Mouse (Mus musculus): ENCODE data around the gene Rasa3.

The Rasa3 gene

DNA sequence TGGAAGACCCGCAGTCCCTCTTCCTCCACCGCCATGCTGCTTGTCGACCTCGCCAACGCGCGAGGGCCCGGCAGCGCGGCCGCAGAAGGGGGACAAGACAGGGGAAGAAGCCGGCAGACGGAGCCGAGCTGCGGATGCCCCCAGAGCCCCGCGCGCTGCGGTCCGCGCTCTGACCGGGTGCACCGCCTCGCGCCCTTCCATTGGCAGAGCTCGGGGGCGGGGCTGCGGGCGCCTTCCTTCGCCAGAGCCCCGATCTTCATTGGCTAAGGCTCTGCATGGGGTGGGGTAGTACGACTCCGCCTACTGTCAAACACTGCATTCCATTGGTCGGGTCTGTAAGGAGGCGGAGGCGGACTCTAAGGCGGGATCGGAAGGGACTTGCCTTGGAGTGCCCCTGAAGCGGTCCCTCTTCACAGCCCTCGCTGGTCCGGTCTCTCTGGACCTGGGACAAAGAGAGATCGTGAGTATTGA, at the start of gene Rasa3:
TSS of gene Rasa3 (minus strand) at position 191 of the 471 bp plus-strand sequence.
- peak; percentile 92 to 95 for DNase-seq (ENCODE audit: low spot score in 2 of 2)

DNA sequence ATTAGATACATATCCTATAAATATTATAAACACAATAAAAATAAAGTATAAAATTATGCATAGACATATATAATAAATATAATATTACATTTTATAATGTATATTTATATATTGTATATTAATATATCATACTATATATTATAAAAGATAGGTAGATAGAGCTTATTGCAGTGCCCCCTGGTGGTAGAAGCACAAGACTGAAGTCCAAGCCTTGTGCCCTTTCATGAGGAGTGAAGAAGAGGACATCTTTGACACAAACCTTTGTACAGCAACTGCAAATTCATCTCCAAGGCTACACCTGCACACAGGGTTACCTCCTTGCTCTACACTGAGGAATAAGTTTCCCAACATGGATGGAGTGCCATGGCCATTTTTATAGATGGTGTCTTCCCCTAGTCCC, 48.3 kb upstream of the Rasa3 start:
- no peak for DNase-seq (ENCODE audit: low spot score in 2 of 2)

DNA sequence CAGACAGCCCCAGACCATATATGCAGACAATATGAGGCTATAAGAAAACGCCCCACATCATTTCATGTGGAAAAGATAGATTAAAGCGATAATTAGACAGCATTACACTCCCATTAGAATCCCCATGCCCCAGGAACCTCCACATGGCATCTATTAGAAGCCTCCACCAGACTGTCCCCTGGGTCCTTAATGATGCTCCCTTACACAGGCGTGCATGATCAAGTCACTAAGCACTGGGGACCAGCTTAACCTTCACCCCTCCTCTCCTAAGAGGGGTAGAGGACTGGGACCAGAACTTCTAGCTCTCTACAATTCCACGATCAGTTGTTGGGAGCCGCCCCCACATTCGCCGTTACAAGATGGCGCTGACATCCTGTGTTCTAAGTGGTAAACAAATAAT, 41.6 kb upstream of the Rasa3 start:
- no peak for DNase-seq (ENCODE audit: low spot score in 2 of 2)

DNA sequence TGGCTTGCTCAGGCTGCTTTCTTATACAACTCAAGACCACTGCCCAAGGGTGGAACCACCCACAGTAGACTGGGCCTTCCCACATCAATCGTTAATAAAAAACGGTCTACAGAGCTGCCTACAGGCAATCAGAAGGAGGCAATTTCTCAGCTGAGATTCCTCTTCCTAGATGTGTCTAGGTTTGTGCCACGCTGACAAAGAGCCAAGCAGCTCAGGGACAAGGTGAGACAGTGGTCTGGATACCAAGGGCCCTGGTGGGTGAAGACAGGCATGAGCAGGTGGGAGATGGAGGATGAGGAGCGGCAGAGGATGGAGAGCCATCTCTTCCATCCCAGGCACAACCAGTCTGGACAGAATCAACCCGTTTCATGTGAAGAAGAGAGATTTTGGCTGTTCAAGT, 31.1 kb upstream of the Rasa3 start:
- no peak for DNase-seq (ENCODE audit: low spot score in 2 of 2)

DNA sequence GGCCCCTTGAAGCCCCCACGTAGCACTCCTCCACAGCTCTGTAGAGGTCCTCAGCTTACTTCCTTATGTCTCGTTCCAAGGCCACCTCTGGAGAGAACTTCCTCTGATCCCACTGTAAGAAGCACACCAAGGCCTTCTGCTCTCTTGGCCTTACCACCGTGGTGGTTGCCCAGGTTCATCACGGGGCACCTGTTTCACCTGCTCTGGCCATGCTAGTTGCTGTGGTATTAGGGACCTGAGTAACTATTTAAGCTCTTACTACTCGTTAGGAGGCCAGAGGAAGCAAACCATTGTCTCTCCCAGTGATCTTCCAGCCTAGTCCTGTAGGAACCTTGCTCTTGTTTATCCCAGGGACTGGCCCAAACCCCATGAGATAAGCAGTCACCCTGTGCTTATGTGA, 29.5 kb upstream of the Rasa3 start:
- DNase-seq (ENCODE audit: low spot score in 2 of 2): no peak

DNA sequence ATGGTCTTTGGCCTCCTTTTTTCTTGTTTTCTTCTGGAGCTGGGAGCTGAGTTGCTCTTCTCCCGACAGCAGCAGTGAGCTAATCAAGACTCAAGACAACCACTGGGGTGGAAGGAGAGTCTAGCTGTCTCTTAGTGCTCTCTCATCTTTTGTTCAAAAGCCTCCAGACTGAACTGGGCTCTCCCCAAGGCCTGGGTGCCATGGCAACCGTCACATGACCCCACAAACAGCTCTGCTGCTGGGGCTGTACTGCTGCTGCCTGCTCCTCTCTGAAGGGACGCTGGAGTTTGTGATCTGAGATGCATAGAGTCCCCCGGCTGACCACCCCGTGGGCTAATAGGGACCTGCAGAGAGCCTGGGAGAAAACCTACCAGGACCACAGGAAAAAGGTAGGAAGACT, 28.3 kb upstream of the Rasa3 start, which contains the start of gene Cfap97d2:
TSS of gene Cfap97d2 (plus strand) at position 222 of the 400 bp plus-strand sequence.
- peak in 1 of 2 experiments; percentile 39 for DNase-seq (ENCODE audit: low spot score in 2 of 2)

DNA sequence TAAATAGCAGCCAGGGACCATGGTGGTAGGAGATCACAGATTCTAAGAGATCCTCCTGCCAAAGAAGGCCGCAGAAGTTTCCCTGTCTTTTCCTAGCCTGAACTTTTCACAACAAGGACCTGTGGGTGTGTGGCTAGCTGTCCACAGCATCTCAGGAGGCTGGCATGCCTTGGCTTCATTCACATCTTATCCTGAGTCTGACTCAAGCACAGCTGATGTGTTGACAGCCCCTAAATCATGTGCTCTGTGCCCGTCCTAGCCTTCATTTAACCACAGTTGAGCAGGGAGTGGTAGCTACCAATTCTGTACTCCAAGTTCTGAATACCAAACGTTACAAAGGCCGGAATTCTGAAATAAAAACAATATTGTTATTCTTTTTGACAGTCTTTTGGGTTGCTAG, 26.9 kb upstream of the Rasa3 start:
- no peak for DNase-seq (ENCODE audit: low spot score in 2 of 2)

DNA sequence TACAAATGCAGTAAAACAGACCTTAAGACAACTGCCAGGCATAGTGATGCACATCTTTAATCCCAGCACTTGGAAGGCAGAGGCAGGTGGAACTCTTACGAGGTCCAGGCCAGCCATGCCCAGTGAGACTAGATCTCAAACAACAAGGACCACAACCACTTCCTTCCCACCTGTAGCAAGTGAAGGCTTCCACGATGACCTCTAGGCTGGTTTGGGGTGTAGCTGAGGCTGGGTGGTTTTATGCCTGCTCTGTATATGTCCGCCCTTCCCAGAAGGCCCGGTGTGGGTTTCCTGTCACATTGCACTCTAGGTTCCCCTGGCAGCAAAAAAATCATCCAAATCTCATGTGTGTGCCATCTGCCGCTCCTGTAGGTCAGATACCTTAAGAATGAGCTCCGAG, 26.4 kb upstream of the Rasa3 start:
- DNase-seq (ENCODE audit: low spot score in 2 of 2): no peak

DNA sequence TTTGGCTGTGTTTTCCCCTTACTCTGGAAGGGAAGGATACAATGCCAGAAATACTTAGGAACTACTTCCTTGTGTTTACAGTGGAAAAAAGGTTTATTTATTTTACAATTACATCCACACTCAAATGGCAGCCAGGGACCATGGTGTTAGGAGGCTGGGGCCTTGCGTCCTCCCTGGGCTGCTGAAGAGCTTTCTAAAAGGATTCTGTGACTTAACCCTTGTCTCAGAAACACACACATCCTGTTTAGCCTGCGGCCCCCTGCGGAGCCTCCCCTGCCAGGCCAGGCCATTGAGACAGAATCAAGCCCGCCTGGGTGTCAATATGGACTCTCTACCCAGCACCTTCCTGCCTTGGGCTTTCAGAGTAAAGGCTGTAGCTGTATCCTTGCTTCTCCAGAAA, 25.4 kb upstream of the Rasa3 start:
- DNase-seq (ENCODE audit: low spot score in 2 of 2): no peak

DNA sequence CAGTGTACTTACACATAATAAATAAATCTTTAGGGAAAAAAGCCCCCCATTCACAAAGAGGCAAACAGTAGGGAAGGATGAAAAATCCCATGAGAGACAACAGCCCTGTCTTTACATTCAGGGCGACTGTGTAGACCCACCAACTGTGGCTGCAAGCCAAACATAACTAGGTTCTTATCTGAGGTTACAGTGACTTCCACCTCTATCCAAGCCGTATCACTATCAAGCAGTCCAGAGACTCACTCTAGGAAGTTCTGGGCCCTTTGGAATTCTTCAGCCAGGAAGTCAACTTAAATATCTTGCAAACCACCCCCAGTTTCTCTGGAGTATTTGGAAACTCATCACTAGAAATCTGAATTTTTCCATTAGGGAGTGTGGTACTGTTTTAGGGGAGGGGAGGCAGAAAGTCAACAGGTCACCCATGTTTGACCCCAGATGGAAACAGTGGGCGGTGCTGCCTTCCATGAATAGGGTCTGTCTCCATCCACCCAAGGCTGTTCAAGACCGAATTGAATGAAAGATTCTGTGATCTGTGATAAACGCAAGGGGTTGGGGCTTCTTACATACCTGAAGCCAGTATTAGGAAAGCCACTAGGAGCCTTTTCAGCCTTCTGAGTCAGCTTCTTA, 22.0 kb upstream of the Rasa3 start:
- no peak for DNase-seq (ENCODE audit: low spot score in 2 of 2)

DNA sequence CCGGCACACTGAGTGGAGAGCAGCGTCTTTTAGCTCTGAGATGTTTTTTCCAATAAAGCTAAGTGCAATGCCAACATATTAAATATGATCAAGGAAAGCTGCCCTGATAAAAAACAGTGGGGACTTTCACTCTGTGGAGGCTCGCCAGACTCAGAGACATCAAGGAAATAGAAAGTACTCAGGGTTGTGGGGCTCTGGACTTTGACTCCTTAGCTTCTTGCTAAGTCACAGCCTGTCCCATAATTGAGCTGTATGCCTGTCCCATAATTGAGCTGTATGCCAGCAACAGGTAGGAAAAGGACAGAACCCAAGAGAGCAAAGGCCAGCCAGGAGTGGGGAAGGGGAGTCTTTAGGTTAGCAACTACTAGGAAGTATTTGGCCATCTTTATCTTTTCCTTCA, 20.9 kb upstream of the Rasa3 start:
- DNase-seq (ENCODE audit: low spot score in 2 of 2): no peak

DNA sequence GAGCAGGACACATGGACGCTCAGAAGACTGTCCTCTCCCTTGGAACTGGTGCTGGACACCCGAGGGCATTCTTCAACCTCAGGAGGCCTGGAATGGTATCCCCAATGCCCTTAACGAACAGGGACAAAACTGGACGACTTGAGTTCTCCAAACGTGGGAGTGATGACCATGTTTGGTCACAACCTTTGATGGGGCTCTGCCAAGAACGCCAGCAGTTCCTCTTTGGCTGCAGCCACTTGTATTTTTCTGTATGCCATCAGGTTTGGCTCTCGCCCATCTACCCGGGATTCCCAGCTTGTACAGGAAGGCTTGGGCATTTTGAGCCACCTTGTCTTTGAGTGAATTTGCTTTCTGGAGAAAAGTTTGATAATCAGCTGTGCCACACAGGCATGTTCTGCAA, 20.3 kb upstream of the Rasa3 start:
- no peak for DNase-seq (ENCODE audit: low spot score in 2 of 2)

DNA sequence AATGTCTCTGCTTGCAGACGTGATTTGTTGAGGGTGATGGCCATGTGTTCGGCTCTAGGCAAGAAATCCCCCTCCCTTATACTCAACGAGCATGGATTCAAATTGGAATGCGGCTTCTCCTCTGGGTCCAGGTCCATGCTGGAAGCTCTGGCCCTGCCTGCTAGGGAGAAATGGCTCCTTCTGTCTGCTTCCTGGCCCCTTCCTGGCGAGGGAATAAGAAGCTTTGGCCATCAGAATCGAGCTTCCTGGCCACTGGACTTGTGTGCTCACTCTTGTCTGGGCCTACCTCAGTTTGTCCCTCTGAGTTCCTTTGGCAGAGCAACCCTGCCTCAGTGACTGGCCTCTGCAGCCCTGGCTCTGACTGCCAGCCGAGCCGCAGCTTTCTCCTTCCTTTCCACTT, 19.8 kb upstream of the Rasa3 start:
- no peak for DNase-seq (ENCODE audit: low spot score in 2 of 2)

DNA sequence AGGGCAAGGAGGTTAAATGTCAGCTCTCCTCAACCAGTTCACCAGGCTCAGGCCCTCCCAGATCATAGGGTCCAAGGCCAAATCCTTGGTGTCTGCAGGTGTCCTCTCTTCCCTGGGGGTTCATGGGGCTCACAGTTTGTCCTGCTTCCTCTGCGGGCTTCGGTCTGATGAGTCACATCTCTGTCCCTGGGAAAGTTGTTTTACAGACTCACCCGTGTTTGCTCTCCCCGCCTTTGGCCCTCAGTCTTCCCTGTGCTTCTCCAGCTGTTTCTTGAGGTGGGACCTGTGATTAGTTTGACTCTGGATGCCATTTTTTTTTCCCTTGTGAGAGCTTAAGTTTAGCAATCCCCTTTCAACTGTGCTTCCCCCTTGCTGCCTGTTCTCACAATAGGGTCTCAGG, 18.8 kb upstream of the Rasa3 start:
- DNase-seq (ENCODE audit: low spot score in 2 of 2): no peak

DNA sequence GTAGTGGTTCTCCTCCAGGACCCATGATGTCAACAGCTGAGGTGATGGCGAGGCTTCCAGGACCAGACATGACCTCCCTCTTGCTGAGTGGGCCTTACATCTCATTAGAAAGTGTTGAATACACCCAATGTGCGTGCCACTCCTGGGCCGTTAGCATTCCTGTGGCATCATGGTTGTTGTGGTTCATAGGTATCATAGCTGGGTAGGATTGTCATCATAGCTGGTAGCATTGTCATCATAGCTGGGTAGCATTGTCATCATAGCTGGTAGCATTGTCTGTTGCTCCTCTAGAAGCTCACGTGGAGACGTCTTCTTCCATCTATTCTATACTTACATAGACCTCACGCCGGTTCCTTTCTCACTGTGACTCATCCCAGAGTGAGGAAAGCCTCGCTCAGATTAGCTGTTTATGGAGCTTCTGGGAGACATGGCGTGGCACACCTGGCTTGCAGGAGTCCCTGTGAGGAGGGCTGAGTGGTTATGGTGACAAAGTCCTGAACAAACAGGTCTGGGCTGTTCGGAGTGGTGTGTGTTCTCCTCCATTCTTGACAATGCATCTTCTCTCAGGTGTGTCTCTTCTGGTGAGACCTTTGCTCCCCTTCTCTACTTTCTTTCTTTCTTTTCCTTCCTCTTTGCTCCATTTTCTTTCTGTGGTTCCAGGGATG, 17.9 kb upstream of the Rasa3 start:
- no peak for DNase-seq (ENCODE audit: low spot score in 2 of 2)

DNA sequence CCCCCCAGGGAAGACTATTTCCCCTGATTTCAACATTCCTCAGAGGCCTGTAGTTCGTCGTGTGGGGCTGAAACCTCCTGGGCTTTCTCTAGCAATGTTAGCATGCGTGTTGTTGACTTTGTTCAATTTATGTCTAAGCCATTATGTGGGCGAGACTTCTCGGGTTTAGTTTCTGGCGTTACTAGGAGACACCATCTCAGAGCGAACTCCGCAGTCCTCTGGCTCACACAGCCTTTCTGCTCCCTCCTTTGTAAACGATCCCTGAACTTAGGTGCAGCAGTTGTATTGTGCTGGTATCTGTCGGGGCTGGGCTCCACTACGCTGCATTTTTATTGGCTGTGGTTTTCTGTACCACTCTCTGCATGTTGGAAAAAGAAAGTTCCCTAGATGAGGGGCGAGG, 17.3 kb upstream of the Rasa3 start:
- DNase-seq (ENCODE audit: low spot score in 2 of 2): no peak

DNA sequence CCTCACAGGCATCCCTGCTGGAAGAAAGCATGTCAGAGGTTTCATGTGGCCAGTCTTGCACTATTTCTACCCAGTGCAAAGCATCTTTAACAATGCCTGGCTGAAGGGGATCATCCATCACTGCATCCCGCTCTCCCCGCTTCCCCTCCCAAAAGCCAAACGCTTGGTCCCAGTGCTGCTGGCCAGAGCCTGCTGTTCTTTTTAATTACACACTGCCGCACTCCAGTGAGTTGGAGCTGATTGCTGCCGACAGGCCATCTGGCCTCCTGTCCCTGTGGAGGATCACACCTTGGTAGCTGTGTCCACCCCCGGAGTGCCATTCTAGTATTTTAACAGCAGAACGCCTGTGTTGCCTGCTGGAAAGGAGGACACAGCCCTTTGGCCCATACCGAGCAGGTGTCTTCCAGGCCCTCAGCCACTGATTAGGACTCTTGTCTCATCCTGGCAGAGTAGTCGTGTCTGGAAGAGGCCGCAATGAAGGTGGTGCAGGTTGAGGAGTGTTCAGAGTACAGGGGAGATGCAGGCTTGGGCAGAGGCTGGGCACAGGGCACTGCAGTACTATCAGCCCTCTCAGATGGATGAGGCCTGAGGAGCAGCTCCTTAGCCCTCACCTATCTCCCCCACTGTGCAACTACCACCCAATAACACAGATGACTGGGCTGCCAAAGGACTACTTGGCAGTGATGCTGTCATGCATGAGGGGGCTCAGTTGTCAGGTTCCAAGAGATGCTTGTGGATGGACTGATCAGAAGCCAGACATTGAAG, 15.1 kb upstream of the Rasa3 start:
- no peak for DNase-seq (ENCODE audit: low spot score in 2 of 2)

DNA sequence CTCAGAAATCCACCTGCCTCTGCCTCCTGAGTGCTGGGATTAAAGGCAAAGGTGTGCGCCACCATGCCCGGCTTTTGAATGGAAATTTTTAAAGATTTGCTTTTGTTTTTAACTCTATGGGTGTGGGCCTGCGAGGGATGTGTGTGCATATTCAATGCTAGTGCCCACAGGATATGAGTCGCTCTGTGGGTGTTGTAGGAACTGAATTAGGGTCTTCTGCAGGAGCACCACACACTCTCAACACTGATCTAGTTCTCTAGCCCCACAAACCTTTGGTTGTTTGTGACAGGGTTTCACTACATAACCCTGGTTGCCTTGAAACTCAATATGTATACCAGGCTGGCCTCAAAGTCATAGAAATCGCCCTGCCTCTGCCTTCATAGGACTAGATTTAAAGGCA, 11.9 kb upstream of the Rasa3 start:
- DNase-seq (ENCODE audit: low spot score in 2 of 2): no peak

DNA sequence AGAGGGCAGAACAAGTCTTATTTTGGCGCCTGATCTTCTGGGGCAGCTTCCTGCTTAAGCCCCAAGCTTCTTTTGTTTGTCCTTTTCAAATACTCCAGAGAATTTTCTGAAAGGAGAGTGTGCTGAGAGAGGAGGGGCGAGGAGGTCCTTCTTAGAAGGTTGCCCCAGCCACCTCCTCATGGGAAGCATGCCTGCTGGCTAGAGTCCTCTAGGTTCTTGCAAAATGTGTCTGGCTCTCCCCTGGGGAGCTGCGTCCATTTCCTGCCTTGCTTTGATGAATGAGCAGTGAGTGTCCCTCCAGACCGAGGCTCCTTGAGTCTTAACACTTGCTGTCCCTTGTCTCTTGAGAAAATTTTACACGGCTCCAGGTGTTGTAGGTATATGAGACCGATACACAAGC, 11.1 kb upstream of the Rasa3 start:
- DNase-seq (ENCODE audit: low spot score in 2 of 2): no peak

DNA sequence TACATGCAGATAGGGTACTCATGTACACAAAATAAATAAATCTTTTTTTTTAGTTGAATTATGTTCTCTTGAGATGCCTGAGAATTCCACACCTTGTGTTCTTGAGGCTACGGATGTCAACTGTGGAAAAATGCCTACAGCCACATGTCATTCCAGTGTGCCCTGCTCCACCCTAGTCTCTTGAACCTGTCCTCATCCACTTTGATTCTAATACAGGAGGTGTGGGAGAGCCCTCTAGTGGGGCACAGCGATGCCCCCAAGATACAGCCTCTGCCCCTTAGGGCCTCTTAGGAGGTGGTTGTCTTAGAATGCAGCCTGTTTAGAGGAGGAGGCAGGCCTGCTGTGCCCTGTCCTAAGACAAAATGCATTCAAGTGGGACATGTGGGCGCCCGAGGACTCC, 10.5 kb upstream of the Rasa3 start:
- no peak for DNase-seq (ENCODE audit: low spot score in 2 of 2)

DNA sequence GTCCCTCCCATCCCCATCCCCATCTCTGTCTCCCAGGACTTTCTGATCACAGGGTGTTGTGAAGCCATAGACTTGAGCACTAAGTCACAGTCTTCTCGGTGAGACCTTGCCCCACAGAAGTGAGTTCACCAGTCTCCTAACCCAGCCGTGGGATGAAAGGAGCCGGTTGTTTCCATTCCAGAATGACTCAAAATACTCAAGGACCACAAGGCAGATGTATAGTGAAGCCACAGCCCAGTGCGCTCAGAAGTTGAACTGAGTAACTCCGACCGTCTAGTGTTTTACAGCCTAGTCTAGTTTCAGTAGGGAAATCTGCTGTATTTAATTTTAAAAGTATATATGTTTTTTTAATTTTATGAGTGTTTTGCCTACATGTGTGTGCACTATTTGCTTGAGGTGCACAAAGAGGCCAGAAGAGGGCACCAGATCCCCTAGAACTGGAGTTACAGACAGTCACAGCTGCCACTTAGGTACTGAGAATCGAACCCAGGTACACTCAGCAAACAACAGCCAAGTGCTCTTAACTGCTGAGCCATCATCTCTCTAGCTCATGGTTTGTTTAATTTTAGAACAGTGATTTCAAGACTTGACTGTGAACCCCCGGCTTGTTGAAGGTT, 9.8 kb upstream of the Rasa3 start:
- DNase-seq (ENCODE audit: low spot score in 2 of 2): no peak

DNA sequence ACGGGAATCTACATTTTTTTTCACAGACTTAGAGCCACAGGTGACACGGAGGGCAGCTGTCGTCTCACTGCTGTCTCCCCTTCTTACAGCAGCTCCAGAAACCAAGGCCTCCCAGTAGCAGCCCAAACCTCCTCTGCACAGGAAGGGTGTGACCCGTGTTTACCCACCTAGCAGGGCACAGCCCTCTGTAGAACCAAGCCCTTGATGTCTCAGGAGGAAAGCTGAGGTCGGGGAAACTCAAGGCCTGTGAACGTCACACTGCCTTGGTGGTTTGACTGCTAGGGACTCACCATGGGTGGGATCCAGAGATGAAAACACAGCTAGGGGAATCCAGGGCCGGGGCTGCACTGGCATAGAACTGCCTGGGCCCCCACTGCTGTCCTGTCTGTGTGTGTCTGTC, 9.0 kb upstream of the Rasa3 start:
- no peak for DNase-seq (ENCODE audit: low spot score in 2 of 2)

All from right cerebral cortex, postnatal 36 days (tissue).